Mouse (Mus musculus) induced T-regulatory cell, adult 2 months (primary cell): ENCODE data around the gene Ifna15.
"Not testable (repeated sequence)": the region's sequence is repeated elsewhere in the genome, so short reads cannot be mapped to it uniquely, and the experiment has no call there.

ENCODE experiments used
- DNase-seq: peaks from one replicate; pipeline ENCODE4 v3.0.0-alpha.2; 2012; ENCODE audit warnings: low read depth

Ifna15 gene

GRCm38 (mm10) chr4:88558145-88558544 lies at the start of gene Ifna15:
TSS of gene Ifna15 (minus strand) at chr4:88558245.
- DNase-seq, result not testable (repeated sequence)

- no peak for DNase-seq
These were observed 45.2 kb upstream of the Ifna15 start, which contains the start of gene Ifna12 for GRCm38 (mm10) chr4:88603276-88603675. TSS of gene Ifna12 (minus strand) at chr4:88603376.

GRCm38 (mm10) chr4:88592285-88592684 lies 34.2 kb upstream of the Ifna15 start, which contains the start of gene Ifna9:
TSS of gene Ifna9 (minus strand) at chr4:88592385.
- no peak for DNase-seq

GRCm38 (mm10) chr4:88571698-88572097 lies 13.7 kb upstream of the Ifna15 start, which contains the start of gene Ifna14:
TSS of gene Ifna14 (minus strand) at chr4:88571798.
- DNase-seq, result no peak

GRCm38 (mm10) chr4:88561791-88562190 lies 3.7 kb upstream of the Ifna15 start:
- no peak for DNase-seq

- peak; percentile 96 for DNase-seq
These were observed 7.7 kb downstream of the Ifna15 start for GRCm38 (mm10) chr4:88550161-88550945.

GRCm38 (mm10) chr4:88547986-88548385 lies 10.1 kb downstream of the Ifna15 start:
- DNase-seq, result no peak

GRCm38 (mm10) chr4:88543649-88544234 lies 14.3 kb downstream of the Ifna15 start:
- DNase-seq, result peak; percentile 84

GRCm38 (mm10) chr4:88537328-88537727 lies 20.7 kb downstream of the Ifna15 start:
- peak; percentile 41 for DNase-seq

- no peak for DNase-seq
These were observed 21.4 kb downstream of the Ifna15 start for GRCm38 (mm10) chr4:88536640-88537039.

GRCm38 (mm10) chr4:88535742-88536141 lies 22.3 kb downstream of the Ifna15 start:
- DNase-seq, result no peak

- DNase-seq, result no peak
These were observed 23.1 kb downstream of the Ifna15 start for GRCm38 (mm10) chr4:88534903-88535302.

GRCm38 (mm10) chr4:88533499-88533898 lies 24.5 kb downstream of the Ifna15 start:
- no peak for DNase-seq

GRCm38 (mm10) chr4:88530892-88531291 lies 27.2 kb downstream of the Ifna15 start:
- DNase-seq, result no peak

GRCm38 (mm10) chr4:88530271-88530670 lies 27.8 kb downstream of the Ifna15 start:
- no peak for DNase-seq

GRCm38 (mm10) chr4:88526379-88527049 lies 31.5 kb downstream of the Ifna15 start:
- DNase-seq, result no peak

- no peak for DNase-seq
These were observed 32.7 kb downstream of the Ifna15 start for GRCm38 (mm10) chr4:88525393-88525792.

GRCm38 (mm10) chr4:88523241-88523640 lies 34.8 kb downstream of the Ifna15 start:
- DNase-seq, result no peak

GRCm38 (mm10) chr4:88522674-88523073 lies 35.4 kb downstream of the Ifna15 start, which contains the start of gene Ifnb1:
TSS of gene Ifnb1 (minus strand) at chr4:88522774.
- no peak for DNase-seq

GRCm38 (mm10) chr4:88517957-88518356 lies 40.1 kb downstream of the Ifna15 start:
- no peak for DNase-seq

GRCm38 (mm10) chr4:88515711-88516211 lies 42.3 kb downstream of the Ifna15 start:
- no peak for DNase-seq

- no peak for DNase-seq
These were observed 42.8 kb downstream of the Ifna15 start for GRCm38 (mm10) chr4:88515250-88515649.
